Mouse (Mus musculus): ENCODE data around the gene Gm16427.
"Not testable (repeated sequence)": the region's sequence is repeated elsewhere in the genome, so short reads cannot be mapped to it uniquely, and the experiment has no call there.

Gene Gm16427

DNA sequence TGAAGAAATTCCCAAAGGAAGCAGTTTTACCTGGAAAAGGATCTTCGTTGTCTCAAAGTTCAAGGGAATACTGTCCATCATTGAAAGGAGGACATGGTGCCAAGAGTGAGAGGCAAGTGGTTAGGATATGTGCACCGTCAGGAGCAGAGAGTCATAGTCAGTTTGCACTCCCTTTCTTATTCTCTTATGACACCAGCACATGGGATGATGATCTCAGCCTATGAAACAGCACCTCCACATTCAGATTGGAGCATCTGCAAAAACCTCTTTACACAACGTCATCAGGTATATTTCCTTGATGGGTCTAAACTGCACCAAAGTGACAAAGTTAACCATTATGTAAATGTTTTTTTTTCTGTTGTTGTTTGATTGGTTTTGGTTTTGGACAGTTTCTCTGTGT is at the start of gene Gm16427:
Gene Gm16427, minus strand, starts transcription at position 101 of the 400 bp plus-strand sequence.
- not testable (repeated sequence) for DNase-seq (ENCODE audit: extremely low read depth, low read depth, low spot score)
